In the genomic region with DNA sequence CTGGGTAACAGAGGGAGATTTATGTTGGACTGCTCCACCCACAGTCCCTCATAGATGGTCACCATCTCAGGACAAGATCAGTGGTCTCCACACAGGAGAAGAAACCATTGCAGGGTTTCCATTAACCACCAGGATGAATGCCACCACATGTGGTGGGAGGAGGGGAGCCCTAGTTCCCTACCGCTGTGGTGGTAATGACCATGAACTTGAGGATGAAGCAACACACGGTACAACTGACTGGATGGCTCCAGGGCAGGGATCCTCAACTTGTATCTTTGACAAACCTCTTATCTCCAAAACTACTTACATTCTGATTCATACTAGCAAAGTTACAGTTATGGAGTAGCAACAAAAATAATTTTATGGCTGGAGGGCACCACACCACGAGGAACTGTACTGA, we compare ENCODE assay signal across 28 mouse cellular contexts. TPM values are rescaled to one million over a fixed set of nuclear protein-coding genes. Genes with fewer than 3 reads are reported as not detected.
"Had no signal": no experiment of that assay in that cellular context is flagged by ENCODE, and none has a peak within 500 bp of the region (broad histone marks: within the 10 kb centered on the region; RNA-seq: fewer than 3 reads in every experiment).

No protein-coding gene starts in this region.

- H3K27ac ChIP-seq: heart, adult 2 months; heart, embryonic 13.5 days; heart, embryonic 15.5 days; hindbrain, embryonic 13.5 days; intestine, embryonic 15.5 days; layer of hippocampus, adult 2 months; left cerebral cortex, adult 2 months; limb, embryonic 10.5 days; limb, embryonic 12.5 days; liver, embryonic 13.5 days; liver, embryonic 15.5 days had no signal

- H3K4me2 ChIP-seq: heart, embryonic 11.5 days; heart, embryonic 13.5 days; heart, embryonic 15.5 days; hindbrain, embryonic 13.5 days; intestine, embryonic 15.5 days; limb, embryonic 12.5 days; liver, embryonic 11.5 days; liver, embryonic 13.5 days; liver, embryonic 15.5 days had no signal

- H3K4me1 ChIP-seq: intestine, embryonic 15.5 days; liver, embryonic 13.5 days; liver, embryonic 15.5 days had no signal

- H3K27me3 ChIP-seq: heart, embryonic 15.5 days; hindbrain, embryonic 13.5 days; intestine, embryonic 15.5 days; limb, embryonic 12.5 days; liver, embryonic 15.5 days had no signal

- H3K4me3 ChIP-seq: heart, adult 2 months; heart, embryonic 13.5 days; heart, embryonic 15.5 days; hindbrain, embryonic 13.5 days; intestine, embryonic 15.5 days; layer of hippocampus, adult 2 months; left cerebral cortex, adult 2 months; limb, embryonic 10.5 days; limb, embryonic 12.5 days; liver, embryonic 13.5 days; liver, embryonic 15.5 days had no signal

- H3K36me3 ChIP-seq: heart, embryonic 15.5 days; intestine, embryonic 15.5 days; limb, embryonic 10.5 days; limb, embryonic 12.5 days; liver, embryonic 13.5 days; liver, embryonic 15.5 days had no signal

- H3K9me3 ChIP-seq: heart, embryonic 13.5 days; heart, embryonic 15.5 days; hindbrain, embryonic 13.5 days; intestine, embryonic 15.5 days; limb, embryonic 10.5 days; limb, embryonic 12.5 days; liver, embryonic 13.5 days; liver, embryonic 15.5 days had no signal

- DNase-seq: gastrocnemius, postnatal 25 days; heart, adult 11 months; heart, adult 2 months; heart, postnatal 14 days; heart, postnatal 36 days; kidney, adult 18-20 months; kidney, adult 8-10 months; kidney, postnatal 10 days; kidney, postnatal 25 days; kidney, postnatal 4 days; liver; liver, embryonic 13.5 days; liver, postnatal 0 days had no signal

- H3K9ac ChIP-seq: heart, embryonic 13.5 days; heart, embryonic 15.5 days; hindbrain, embryonic 13.5 days; intestine, embryonic 15.5 days; limb, embryonic 12.5 days; liver, embryonic 13.5 days; liver, embryonic 15.5 days; liver, postnatal 0 days had no signal

- ATAC-seq: hindbrain, embryonic 16.5 days; inflammation-experienced regulatory T-cells, adult 6 months; intestine, embryonic 15.5 days; intestine, postnatal 0 days; liver, postnatal 0 days had no signal

RNA-seq across cellular contexts. Expression of a gene that starts 36.6 kb away (rescaled TPM):
- total RNA-seq: hematopoietic stem cell, adult 5-6 weeks had no signal
- polyA plus RNA-seq: inflammation-experienced regulatory T-cells, adult 6 months; intestine, postnatal 0 days; liver, embryonic 13.5 days; liver, embryonic 15.5 days; liver, postnatal 0 days had no signal

RNA-seq across cellular contexts. Expression of a gene that starts 57.6 kb away (rescaled TPM):
- total RNA-seq: hematopoietic stem cell, adult 5-6 weeks had no signal
- polyA plus RNA-seq: inflammation-experienced regulatory T-cells, adult 6 months; liver, postnatal 0 days had no signal
